Mouse (Mus musculus): Measurements from ENCODE around the gene Tfr2.

DNA sequence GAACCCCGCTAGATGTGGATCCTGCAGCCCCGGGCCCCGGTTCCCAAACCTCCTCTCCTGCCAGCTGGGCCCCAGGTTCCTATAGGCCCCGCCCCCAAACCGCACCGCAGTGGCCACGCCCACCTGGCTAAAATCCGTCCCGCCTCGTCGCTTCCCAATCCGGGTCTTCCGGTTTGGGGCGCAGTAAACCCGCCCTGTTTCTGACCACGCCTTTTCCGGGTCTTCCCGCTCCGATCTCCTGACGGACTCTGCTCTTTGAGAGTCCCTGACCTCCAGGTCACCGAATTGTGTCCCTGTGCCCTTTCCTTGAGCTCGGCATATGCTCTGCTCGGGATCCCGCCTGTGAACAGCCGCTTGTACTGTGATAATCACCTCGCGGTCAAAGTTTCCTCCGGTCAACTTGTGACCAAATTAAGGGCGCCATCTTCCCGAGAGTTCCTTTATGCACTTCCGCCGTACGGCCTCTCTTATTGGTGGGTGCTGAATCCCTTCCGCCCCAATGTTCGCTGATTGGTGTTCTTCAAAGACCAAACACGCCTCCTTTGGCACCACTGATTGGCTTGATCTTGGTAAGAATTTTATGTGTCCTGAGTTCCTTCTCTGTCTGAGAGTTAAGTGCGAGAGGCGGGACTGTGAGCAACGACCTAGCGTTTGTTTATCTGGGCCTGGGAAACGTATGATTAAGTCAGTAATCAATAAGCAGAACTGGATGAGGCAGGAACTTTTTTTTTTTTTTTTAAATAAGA lies 31.2 kb downstream of the Tfr2 start, which contains the start of gene Mospd3:
- TF ChIP-seq CTCF (IDR thresholded peaks at IDR 0.05; ENCODE audit: low read depth, low read length): no peak
- TF ChIP-seq POLR2A (IDR thresholded peaks at IDR 0.05; ENCODE audit: extremely low read depth, insufficient read depth, low read length): peak; percentile 74; the same call in 1 of the 2 replicates
